26 mouse cellular contexts compared by ENCODE assay signal in the genomic region with DNA sequence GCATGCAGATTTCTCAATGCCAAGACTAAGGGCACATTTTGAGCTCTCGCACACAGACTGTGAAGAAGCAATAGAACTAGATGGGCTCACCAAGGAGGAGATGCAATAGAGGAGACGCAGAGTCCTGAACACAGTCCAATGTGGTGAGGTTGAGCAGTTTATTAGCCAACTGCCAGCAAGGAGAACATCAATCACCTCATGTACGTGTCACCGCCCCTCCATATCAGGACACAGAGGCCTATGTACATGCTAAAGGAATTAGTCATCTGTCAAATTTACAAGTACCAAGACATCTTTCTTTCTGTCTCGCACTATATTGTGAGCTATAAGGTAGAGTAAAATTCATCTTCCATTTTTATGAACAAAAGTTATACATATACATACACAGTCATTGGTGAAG.
"Had no signal": no experiment of that assay in that cellular context is flagged by ENCODE, and none has a peak within 500 bp of the region (broad histone marks: within the 10 kb centered on the region; RNA-seq: fewer than 3 reads in every experiment).

No protein-coding gene starts in this region.

- H3K36me3 ChIP-seq: limb, embryonic 10.5 days; limb, embryonic 12.5 days; limb, embryonic 13.5 days; limb, embryonic 15.5 days; liver, embryonic 12.5 days; liver, embryonic 13.5 days; liver, embryonic 15.5 days; lung, embryonic 15.5 days; midbrain, embryonic 10.5 days; midbrain, embryonic 12.5 days; midbrain, embryonic 13.5 days; midbrain, embryonic 15.5 days; neural tube, embryonic 12.5 days had no signal

- H3K4me3 ChIP-seq: limb, embryonic 10.5 days; limb, embryonic 12.5 days; limb, embryonic 13.5 days; limb, embryonic 15.5 days; liver, embryonic 12.5 days; liver, embryonic 13.5 days; liver, embryonic 15.5 days; lung, embryonic 15.5 days; megakaryocyte, embryonic 14.5 days; midbrain, embryonic 10.5 days; midbrain, embryonic 12.5 days; midbrain, embryonic 13.5 days; midbrain, embryonic 15.5 days; myocyte; neural tube, embryonic 12.5 days had no signal

- DNase-seq: left cerebral cortex, postnatal 4 days; liver; liver, embryonic 13.5 days; liver, postnatal 0 days; lung, adult 18-20 months; lung, adult 2 months; lung, embryonic 14.5 days; lung, postnatal 10 days; lung, postnatal 14 days; lung, postnatal 36 days; lung, postnatal 4 days; midbrain, embryonic 14.5 days had no signal

- H3K27me3 ChIP-seq: limb, embryonic 12.5 days; limb, embryonic 13.5 days; limb, embryonic 15.5 days; liver, embryonic 12.5 days; liver, embryonic 13.5 days; liver, embryonic 15.5 days; lung, embryonic 15.5 days; megakaryocyte, embryonic 14.5 days; midbrain, embryonic 12.5 days; midbrain, embryonic 13.5 days; midbrain, embryonic 15.5 days; neural tube, embryonic 12.5 days had no signal
